Mouse (Mus musculus): ENCODE measurements around the gene Tubgcp6. TPM values are rescaled to one million over a fixed set of nuclear protein-coding genes. Genes with fewer than 3 reads are reported as not detected.

Gene Tubgcp6
- polyA plus RNA-seq, 1 experiment from 2014 or later = 20.6 TPM

- Histone ChIP-seq H3K9ac (peak within 1 kb of the TSS; percentile 93), H3K4me1 (peaks cover 53% of the 10 kb centered on the region), H3K36me3 (peaks cover 25% of the 10 kb centered on the region), H3K27ac (peak within 1 kb of the TSS; percentile 57), H3K4me2 (replicated peaks) (peak within 1 kb of the TSS; percentile 85), H3K27me3 (replicated peaks) (peaks cover 17% of the 10 kb centered on the region; the same call in 1 of the 2 replicates), H3K9me3 (no peaks in the 10 kb centered on the region), H3K4me3 (peak within 1 kb of the TSS; percentile 76)
- ATAC-seq (ENCODE audit: low FRiP score, low read depth) = peak; percentile 65
- under 1% methylated on average over 59 of the region's 61 CpGs for WGBS
These were observed 26.5 kb upstream of the Tubgcp6 start, which contains the start of gene Mapk11 for GRCm38 (mm10) chr15:89149271-89150040. Gene Mapk11 (minus strand): TSS chr15:89149628.

- Histone ChIP-seq H3K27me3 (replicated peaks) (peaks cover 17% of the 10 kb centered on the region; the same call in 1 of the 2 replicates), H3K4me3 (peak overlapping the region; percentile 76), H3K4me1 (peaks cover 53% of the 10 kb centered on the region), H3K36me3 (peaks cover 25% of the 10 kb centered on the region), H3K9me3 (no peaks in the 10 kb centered on the region), H3K4me2 (replicated peaks) (peak overlapping the region; percentile 85), H3K9ac (peak overlapping the region; percentile 93), H3K27ac (peak overlapping the region; percentile 57)
- no peak for ATAC-seq (ENCODE audit: low FRiP score, low read depth)
- WGBS = 5% methylated on average over 25 of the region's 25 CpGs
These were observed 25.8 kb upstream of the Tubgcp6 start for GRCm38 (mm10) chr15:89148496-89149270.

- Histone ChIP-seq H3K4me1 (peaks cover 53% of the 10 kb centered on the region), H3K36me3 (peaks cover 32% of the 10 kb centered on the region), H3K9ac (peak overlapping the region; percentile 93; the same call in 1 of the 2 replicates), H3K27ac (no peak overlapping the region), H3K4me2 (replicated peaks) (peak overlapping the region; percentile 85), H3K27me3 (replicated peaks) (peaks cover 17% of the 10 kb centered on the region; the same call in 1 of the 2 replicates), H3K9me3 (no peaks in the 10 kb centered on the region), H3K4me3 (peak overlapping the region; percentile 76; the same call in 1 of the 2 replicates)
- WGBS = 46% methylated on average over 4 of the region's 4 CpGs
- no peak for ATAC-seq (ENCODE audit: low FRiP score, low read depth)
These were observed 25.0 kb upstream of the Tubgcp6 start for GRCm38 (mm10) chr15:89147895-89148294.

- no peak overlapping the region for H3K9ac ChIP-seq
- ATAC-seq (ENCODE audit: low FRiP score, low read depth) = no peak
These were observed 24.5 kb upstream of the Tubgcp6 start for GRCm38 (mm10) chr15:89147456-89147855.

GRCm38 (mm10) chr15:89147024-89147423 is 24.1 kb upstream of the Tubgcp6 start:
- Histone ChIP-seq H3K27ac (peak overlapping the region; percentile 26; the same call in 1 of the 2 replicates), H3K4me1 (peaks cover 44% of the 10 kb centered on the region), H3K27me3 (replicated peaks) (peaks cover 17% of the 10 kb centered on the region; the same call in 1 of the 2 replicates), H3K36me3 (peaks cover 32% of the 10 kb centered on the region), H3K4me3 (peak overlapping the region; percentile 32), H3K9ac (peak overlapping the region; percentile 64; the same call in 1 of the 2 replicates), H3K9me3 (no peaks in the 10 kb centered on the region), H3K4me2 (replicated peaks) (peak overlapping the region; percentile 85)
- no peak for ATAC-seq (ENCODE audit: low FRiP score, low read depth)
- WGBS = 10% methylated on average over 16 of the region's 16 CpGs

More at GRCm38 (mm10) chr15:89147456-89147855, 24.5 kb upstream of the Tubgcp6 start:
- Histone ChIP-seq H3K36me3 (peaks cover 32% of the 10 kb centered on the region), H3K4me3 (peak overlapping the region; percentile 32), H3K4me2 (replicated peaks) (peak overlapping the region; percentile 85), H3K4me1 (peaks cover 48% of the 10 kb centered on the region), H3K27ac (no peak overlapping the region), H3K9me3 (no peaks in the 10 kb centered on the region), H3K27me3 (replicated peaks) (peaks cover 17% of the 10 kb centered on the region; the same call in 1 of the 2 replicates)
- 26% methylated on average over 10 of the region's 10 CpGs for WGBS

GRCm38 (mm10) chr15:89146537-89146936 is 23.6 kb upstream of the Tubgcp6 start:
- peak overlapping the region; percentile 32 for H3K4me3 ChIP-seq
- peaks cover 32% of the 10 kb centered on the region for H3K36me3 ChIP-seq
- H3K4me1 ChIP-seq = peaks cover 42% of the 10 kb centered on the region
- peak overlapping the region; percentile 85 for H3K4me2 ChIP-seq (replicated peaks)
- H3K9ac ChIP-seq = peak overlapping the region; percentile 64; the same call in 1 of the 2 replicates
- H3K9me3 ChIP-seq = no peaks in the 10 kb centered on the region
- ATAC-seq (ENCODE audit: low FRiP score, low read depth) = no peak
- peak overlapping the region; percentile 26; the same call in 1 of the 2 replicates for H3K27ac ChIP-seq
- peaks cover 18% of the 10 kb centered on the region; the same call in 1 of the 2 replicates for H3K27me3 ChIP-seq (replicated peaks)
- 4% methylated on average over 27 of the region's 27 CpGs for WGBS

GRCm38 (mm10) chr15:89145813-89146350 is 23.0 kb upstream of the Tubgcp6 start:
- Histone ChIP-seq H3K27me3 (replicated peaks) (peaks cover 21% of the 10 kb centered on the region; the same call in 1 of the 2 replicates), H3K4me3 (no peak overlapping the region), H3K4me1 (peaks cover 47% of the 10 kb centered on the region), H3K27ac (no peak overlapping the region), H3K36me3 (peaks cover 32% of the 10 kb centered on the region), H3K9me3 (no peaks in the 10 kb centered on the region), H3K9ac (0 out of 2 replicates have a peak overlapping the region, but pooled peaks have one; percentile 64), H3K4me2 (replicated peaks) (peak overlapping the region; percentile 85)
- WGBS = 75% methylated on average over 24 of the region's 24 CpGs
- no peak for ATAC-seq (ENCODE audit: low FRiP score, low read depth)

- H3K4me2 ChIP-seq (replicated peaks) = no peak overlapping the region
- peaks cover 52% of the 10 kb centered on the region for H3K4me1 ChIP-seq
- 87% methylated on average over 11 of the region's 11 CpGs for WGBS
- H3K4me3 ChIP-seq = no peak overlapping the region
- peaks cover 23% of the 10 kb centered on the region; the same call in 1 of the 2 replicates for H3K27me3 ChIP-seq (replicated peaks)
- no peak overlapping the region for H3K27ac ChIP-seq
- H3K36me3 ChIP-seq = peaks cover 32% of the 10 kb centered on the region
- H3K9me3 ChIP-seq = no peaks in the 10 kb centered on the region
- no peak for ATAC-seq (ENCODE audit: low FRiP score, low read depth)
- H3K9ac ChIP-seq = no peak overlapping the region
These were observed 22.1 kb upstream of the Tubgcp6 start for GRCm38 (mm10) chr15:89144965-89145364.

DNA sequence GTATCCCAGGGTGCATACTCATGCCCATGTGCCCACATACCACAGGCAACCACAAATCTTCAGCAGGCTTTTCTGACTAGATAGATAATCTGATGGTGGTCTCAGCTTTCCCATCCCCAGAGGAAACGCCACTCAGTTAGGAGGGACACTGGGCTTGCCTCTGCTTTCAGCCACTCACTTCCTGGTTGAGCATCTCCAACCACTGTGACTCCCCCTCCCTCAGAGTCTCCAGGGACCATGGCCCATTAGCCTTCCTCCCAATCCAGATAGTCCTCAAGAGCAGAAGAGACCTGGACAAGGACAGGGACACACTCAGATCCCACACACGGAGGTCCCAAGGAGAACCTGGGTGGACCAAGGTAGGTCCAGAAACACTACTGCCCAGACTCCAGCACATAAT is 20.2 kb upstream of the Tubgcp6 start:
- peaks cover 32% of the 10 kb centered on the region for H3K36me3 ChIP-seq
- no peak overlapping the region for H3K27ac ChIP-seq
- H3K4me1 ChIP-seq = peaks cover 43% of the 10 kb centered on the region
- no peak overlapping the region for H3K9ac ChIP-seq
- no peaks in the 10 kb centered on the region for H3K9me3 ChIP-seq
- WGBS = 82% methylated on average over 2 of the region's 2 CpGs
- peaks cover 31% of the 10 kb centered on the region; the same call in 1 of the 2 replicates for H3K27me3 ChIP-seq (replicated peaks)
- no peak overlapping the region for H3K4me3 ChIP-seq
- H3K4me2 ChIP-seq (replicated peaks) = no peak overlapping the region
- ATAC-seq (ENCODE audit: low FRiP score, low read depth) = no peak

- H3K4me3 ChIP-seq = no peak overlapping the region
- 75% methylated on average over 4 of the region's 4 CpGs for WGBS
- H3K27ac ChIP-seq = no peak overlapping the region
- no peak overlapping the region for H3K4me2 ChIP-seq (replicated peaks)
- H3K27me3 ChIP-seq (replicated peaks) = peaks cover 25% of the 10 kb centered on the region; the same call in 1 of the 2 replicates
- H3K9ac ChIP-seq = no peak overlapping the region
- H3K36me3 ChIP-seq = peaks cover 32% of the 10 kb centered on the region
- ATAC-seq (ENCODE audit: low FRiP score, low read depth) = no peak
- H3K9me3 ChIP-seq = no peaks in the 10 kb centered on the region
- H3K4me1 ChIP-seq = peaks cover 30% of the 10 kb centered on the region
These were observed 19.0 kb upstream of the Tubgcp6 start for GRCm38 (mm10) chr15:89141905-89142304.

DNA sequence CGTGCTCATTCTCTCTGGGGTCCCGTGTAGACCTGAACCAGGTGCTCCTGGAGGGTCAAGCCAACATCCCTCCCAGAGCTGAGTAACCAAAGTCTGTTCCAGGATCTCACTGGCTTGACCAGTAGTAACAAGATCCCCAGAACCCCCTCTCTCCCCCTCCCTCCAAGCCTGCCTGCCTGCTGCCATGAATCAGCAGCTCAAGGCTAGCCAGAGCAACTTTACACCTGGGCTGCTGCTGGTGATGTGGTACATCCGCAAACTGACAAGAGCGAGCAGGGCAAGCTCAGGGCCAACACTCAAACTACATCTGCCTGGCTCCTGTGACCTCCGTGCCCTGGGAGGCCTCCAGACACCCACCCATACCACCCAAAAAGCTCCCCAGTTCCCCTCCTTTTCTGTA is 18.5 kb upstream of the Tubgcp6 start:
- no peak for ATAC-seq (ENCODE audit: low FRiP score, low read depth)
- Histone ChIP-seq H3K9me3 (no peaks in the 10 kb centered on the region), H3K4me2 (replicated peaks) (no peak overlapping the region), H3K36me3 (peaks cover 32% of the 10 kb centered on the region), H3K9ac (no peak overlapping the region), H3K4me1 (peaks cover 26% of the 10 kb centered on the region), H3K27me3 (replicated peaks) (peaks cover 20% of the 10 kb centered on the region; the same call in 1 of the 2 replicates), H3K4me3 (no peak overlapping the region), H3K27ac (no peak overlapping the region)
- 36% methylated on average over 5 of the region's 5 CpGs for WGBS

All from neural tube, embryonic 12.5 days (tissue).